Mouse (Mus musculus) neural tube, embryonic 11.5 days (tissue): ENCODE measurements at regions not wholly inside any gene's neighbourhood (a gene's known extent, or its start where the extent isn't known, plus 50 kb on each side); places are given as distances from the start of the nearest gene placed in this dataset.

ENCODE experiments used
- ATAC-seq: fragments of 200-750 bp; cut with Nextera tagmentation; 2 replicates; pipeline ENCODE4 v1.8.0; 2017; ENCODE audit warnings: moderate number of reproducible peaks, mild to moderate bottlenecking, moderate TSS enrichment, moderate library complexity; ENCODE audit not compliant: insufficient read depth, low FRiP score, low TSS enrichment
- DNase-seq: peaks from one replicate; pipeline ENCODE4 v3.0.0-alpha.2; 2015; ENCODE audit warnings: low spot score
- H3K27ac ChIP-seq: fragments of 300-500 bp; sonication (generic); 2 replicates; pipeline ENCODE4 v1.5.1; 2014; ENCODE audit warnings: low read depth, mild to moderate bottlenecking, low read length
- H3K27me3 ChIP-seq: fragments of 300-500 bp; sonication (generic); 2 replicates; pipeline ENCODE4 v1.6.1; 2014; ENCODE audit warnings: mild to moderate bottlenecking, low read length, mixed read lengths; ENCODE audit not compliant: control insufficient read depth, insufficient read depth
- H3K36me3 ChIP-seq: fragments of 300-500 bp; sonication (generic); 2 replicates; pipeline ENCODE4 v1.6.1; 2014; ENCODE audit warnings: mild to moderate bottlenecking, low read length, moderate library complexity, mixed read lengths; ENCODE audit not compliant: control insufficient read depth, insufficient read depth
- H3K4me1 ChIP-seq: fragments of 300-500 bp; sonication (generic); 2 replicates; pipeline ENCODE4 v1.6.1; 2014; ENCODE audit warnings: low read length, mixed read lengths; ENCODE audit not compliant: control insufficient read depth, insufficient read depth
- H3K4me2 ChIP-seq: fragments of 300-500 bp; sonication (generic); 2 replicates; pipeline ENCODE4 v1.6.1; 2014; ENCODE audit warnings: low read depth, mild to moderate bottlenecking, moderate library complexity
- H3K4me3 ChIP-seq: fragments of 300-500 bp; sonication (generic); 2 replicates; pipeline ENCODE4 v1.5.1; 2014; ENCODE audit warnings: low read depth, low read length
- H3K9ac ChIP-seq: fragments of 300-500 bp; sonication (generic); 2 replicates; pipeline ENCODE4 v1.6.1; 2014; ENCODE audit warnings: mild to moderate bottlenecking, low read length
- H3K9me3 ChIP-seq: fragments of 300-500 bp; sonication (generic); 2 replicates; pipeline ENCODE4 v1.6.1; 2016; ENCODE audit warnings: low read length; ENCODE audit not compliant: control insufficient read depth
- WGBS: fragments of 180-500 bp; shearing (Covaris S2); extraction: QIAGEN DNeasy Blood & Tissue Kit; methylation state at CpG from one replicate; pipeline ENCODE4 v1.1.7; 2014; 5-methylcytosine and 5-hydroxymethylcytosine counted together

DNA sequence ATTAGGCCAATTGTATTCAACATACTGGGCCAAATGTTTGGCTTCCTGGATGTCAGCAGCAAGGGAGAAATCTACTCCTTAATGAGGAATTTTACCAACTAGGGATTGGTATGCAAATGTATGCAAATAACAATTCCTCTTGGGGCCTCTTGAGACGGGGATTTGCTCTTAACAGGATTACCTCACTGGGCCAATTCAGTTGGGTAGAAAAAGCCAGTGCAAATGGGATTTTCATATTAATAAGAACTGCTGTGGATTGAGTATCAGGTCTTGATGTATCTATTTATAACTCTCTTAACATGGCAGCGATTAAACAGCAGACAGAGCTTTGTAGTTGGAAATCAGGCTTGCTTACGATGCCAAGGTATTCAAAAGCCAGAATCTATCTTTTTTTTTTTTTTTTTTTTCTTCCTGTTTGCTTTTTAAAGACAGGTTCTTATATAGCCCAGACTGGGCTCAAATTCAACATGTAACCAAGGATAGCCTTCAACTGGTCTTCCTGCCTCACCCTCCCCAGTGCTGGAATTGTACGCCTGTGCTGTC is 95.7 kb upstream of the Fam174b start:
- H3K4me2 ChIP-seq, result no peak overlapping the region
- 0 out of 2 replicates have a peak, but pooled peaks cover 2% of the 10 kb centered on the region for H3K27me3 ChIP-seq
- ATAC-seq (no peak), DNase-seq (no peak)
- H3K9me3 ChIP-seq, result no peaks in the 10 kb centered on the region
- 63% methylated on average over 4 of the region's 4 CpGs for WGBS
- H3K4me1 ChIP-seq, result no peaks in the 10 kb centered on the region
- no peaks in the 10 kb centered on the region for H3K36me3 ChIP-seq
- no peak overlapping the region for H3K27ac ChIP-seq
- no peak overlapping the region for H3K4me3 ChIP-seq
- H3K9ac ChIP-seq, result no peak overlapping the region

GRCm38 (mm10) chr7:73643993-73644335 is 96.1 kb upstream of the Fam174b start:
- DNase-seq (no peak), ATAC-seq (no peak)
- H3K36me3 ChIP-seq, result no peaks in the 10 kb centered on the region
- 0 out of 2 replicates have a peak, but pooled peaks cover 2% of the 10 kb centered on the region for H3K27me3 ChIP-seq
- WGBS, result 65% methylated on average over 10 of the region's 10 CpGs
- H3K4me2 ChIP-seq, result no peak overlapping the region
- H3K9me3 ChIP-seq, result no peaks in the 10 kb centered on the region
- H3K27ac ChIP-seq, result no peak overlapping the region
- no peaks in the 10 kb centered on the region for H3K4me1 ChIP-seq
- no peak overlapping the region for H3K9ac ChIP-seq
- H3K4me3 ChIP-seq, result no peak overlapping the region

DNA sequence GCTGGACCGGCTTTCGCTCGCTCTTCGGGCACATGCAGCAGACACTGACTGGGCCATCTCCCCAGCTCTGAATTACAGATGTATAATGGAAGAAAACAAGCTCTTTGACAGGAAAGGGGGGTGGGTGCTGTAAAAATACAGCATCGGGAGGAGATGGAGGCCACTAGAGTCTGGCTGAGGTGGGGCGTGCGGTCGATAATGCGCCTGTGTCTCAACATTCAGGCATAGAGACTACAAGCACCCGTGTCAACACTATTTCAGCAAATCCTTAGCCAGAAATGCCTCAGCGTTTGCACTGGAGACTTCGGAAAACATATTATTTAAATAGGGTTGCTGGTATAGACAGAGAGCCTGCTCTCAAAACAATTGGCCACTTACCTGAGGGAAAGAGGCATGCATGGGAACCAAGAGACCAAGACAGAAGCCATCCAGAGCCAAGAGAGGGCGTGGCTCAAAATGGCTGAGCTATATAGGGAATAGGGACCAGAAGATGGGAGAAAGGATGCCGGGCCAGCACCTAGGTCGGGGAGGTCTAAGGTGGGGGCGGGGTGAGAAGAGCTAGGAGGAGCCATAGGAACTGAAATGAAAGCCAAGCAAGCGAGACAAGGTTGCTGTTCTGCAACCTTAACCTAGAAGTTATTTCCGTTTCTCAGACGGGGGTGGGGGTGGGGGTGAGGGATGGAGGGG is 96.7 kb upstream of the Fam174b start:
- no peak overlapping the region for H3K4me3 ChIP-seq
- H3K4me2 ChIP-seq, result no peak overlapping the region
- ATAC-seq (no peak), DNase-seq (no peak)
- H3K9me3 ChIP-seq, result no peaks in the 10 kb centered on the region
- WGBS, result 83% methylated on average over 19 of the region's 19 CpGs
- H3K27ac ChIP-seq, result no peak overlapping the region
- no peak overlapping the region for H3K9ac ChIP-seq
- H3K36me3 ChIP-seq, result no peaks in the 10 kb centered on the region
- H3K27me3 ChIP-seq, result 0 out of 2 replicates have a peak, but pooled peaks cover 2% of the 10 kb centered on the region
- no peaks in the 10 kb centered on the region for H3K4me1 ChIP-seq

DNA sequence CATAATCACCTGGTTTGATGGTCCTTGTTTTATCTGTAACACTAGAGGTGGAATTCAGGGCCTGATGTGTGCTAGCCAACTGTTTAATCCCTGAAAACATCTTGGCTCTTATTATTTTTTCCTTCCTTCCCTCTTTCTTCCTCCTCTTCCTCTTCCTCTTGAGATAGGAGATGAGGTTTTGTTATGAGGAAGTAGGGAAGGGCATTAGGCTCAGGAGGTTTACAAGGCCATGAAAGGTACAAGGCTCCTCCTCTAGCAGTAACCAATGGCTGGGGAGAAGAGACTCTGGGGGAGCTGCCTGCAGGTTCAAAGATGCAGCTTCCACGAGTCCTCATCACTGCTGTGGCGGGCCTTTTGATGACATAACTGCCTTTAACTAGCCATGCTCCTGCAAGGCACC is 98.6 kb upstream of the Chd2 start:
- 48% methylated on average over 2 of the region's 2 CpGs for WGBS
- no peak for ATAC-seq
- DNase-seq, result no peak

GRCm38 (mm10) chr7:73637810-73638125 is 96.1 kb upstream of the Chd2 start:
- ATAC-seq (peak; percentile 85), DNase-seq (peak; percentile 78)
- Histone ChIP-seq H3K4me3 (no peak overlapping the region), H3K9ac (no peak overlapping the region), H3K27me3 (peaks cover 5% of the 10 kb centered on the region; the same call in 1 of the 2 replicates), H3K4me2 (no peak overlapping the region), H3K27ac (no peak overlapping the region), H3K4me1 (no peaks in the 10 kb centered on the region), H3K9me3 (no peaks in the 10 kb centered on the region), H3K36me3 (no peaks in the 10 kb centered on the region)
- 23% methylated on average over 4 of the region's 4 CpGs for WGBS

More for the DNA sequence above, 98.6 kb upstream of the Chd2 start:
- Histone ChIP-seq H3K9ac (no peak overlapping the region), H3K27me3 (peaks cover 5% of the 10 kb centered on the region; the same call in 1 of the 2 replicates), H3K4me3 (no peak overlapping the region), H3K4me2 (no peak overlapping the region), H3K36me3 (no peaks in the 10 kb centered on the region), H3K4me1 (no peaks in the 10 kb centered on the region), H3K9me3 (no peaks in the 10 kb centered on the region), H3K27ac (no peak overlapping the region)

DNA sequence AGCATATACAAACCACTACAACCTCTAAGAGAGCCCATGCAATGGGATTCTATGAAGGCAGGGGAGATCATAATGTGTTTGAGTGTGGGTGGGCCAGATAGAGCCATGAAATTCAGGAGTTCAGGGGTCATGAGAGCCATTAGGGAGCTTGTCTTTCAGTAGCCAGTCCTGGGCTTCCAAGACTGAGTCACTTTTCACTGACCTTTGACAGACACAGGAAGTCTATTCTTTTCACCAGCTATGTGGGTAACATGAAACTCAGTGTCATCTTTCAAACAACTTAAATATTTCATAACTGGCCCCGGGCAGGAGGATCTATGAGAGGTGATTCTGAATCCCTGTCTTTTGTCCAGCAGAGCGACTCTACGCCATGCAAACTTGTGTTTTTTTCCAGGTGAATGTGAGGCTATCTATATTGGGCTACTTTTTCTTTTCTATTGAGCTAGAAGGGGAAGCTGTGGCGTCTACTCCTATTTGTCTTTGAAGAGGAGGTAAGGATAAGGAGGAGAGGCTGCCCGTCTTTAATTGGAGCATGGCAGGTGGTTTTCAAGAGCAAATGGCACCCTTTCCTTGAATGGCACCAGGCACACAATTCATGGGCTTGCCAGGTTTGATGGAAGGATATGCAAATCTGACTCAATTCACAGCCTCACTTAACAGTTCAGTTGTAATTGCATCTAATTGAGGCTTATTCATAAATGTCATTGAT is 95.6 kb upstream of the Chd2 start:
- H3K9ac ChIP-seq, result no peak overlapping the region
- 58% methylated on average over 5 of the region's 5 CpGs for WGBS
- no peak overlapping the region for H3K4me2 ChIP-seq
- H3K27me3 ChIP-seq, result peaks cover 5% of the 10 kb centered on the region; the same call in 1 of the 2 replicates
- ATAC-seq (no peak; the same call in 1 of the 2 replicates), DNase-seq (peak; percentile 35)
- H3K36me3 ChIP-seq, result no peaks in the 10 kb centered on the region
- no peak overlapping the region for H3K4me3 ChIP-seq
- no peaks in the 10 kb centered on the region for H3K9me3 ChIP-seq
- H3K4me1 ChIP-seq, result no peaks in the 10 kb centered on the region
- H3K27ac ChIP-seq, result no peak overlapping the region

GRCm38 (mm10) chr7:73635422-73635821 is 93.8 kb upstream of the Chd2 start:
- H3K9me3 ChIP-seq, result no peaks in the 10 kb centered on the region
- DNase-seq (no peak), ATAC-seq (no peak)
- H3K4me1 ChIP-seq, result no peaks in the 10 kb centered on the region
- H3K9ac ChIP-seq, result no peak overlapping the region
- 95% methylated on average over 9 of the region's 9 CpGs for WGBS
- H3K27ac ChIP-seq, result no peak overlapping the region
- H3K36me3 ChIP-seq, result no peaks in the 10 kb centered on the region
- no peak overlapping the region for H3K4me3 ChIP-seq
- H3K4me2 ChIP-seq, result no peak overlapping the region
- peaks cover 5% of the 10 kb centered on the region; the same call in 1 of the 2 replicates for H3K27me3 ChIP-seq

GRCm38 (mm10) chr7:73630790-73631189 is 89.2 kb upstream of the Chd2 start:
- Histone ChIP-seq H3K4me3 (no peak overlapping the region), H3K4me1 (0 out of 2 replicates have a peak, but pooled peaks cover 3% of the 10 kb centered on the region), H3K9ac (no peak overlapping the region), H3K27ac (no peak overlapping the region), H3K36me3 (no peaks in the 10 kb centered on the region), H3K9me3 (no peaks in the 10 kb centered on the region), H3K27me3 (peaks cover 3% of the 10 kb centered on the region; the same call in 1 of the 2 replicates), H3K4me2 (no peak overlapping the region)
- DNase-seq, result peak; percentile 51
- peak; percentile 43 for ATAC-seq
- 45% methylated on average over 7 of the region's 7 CpGs for WGBS

DNA sequence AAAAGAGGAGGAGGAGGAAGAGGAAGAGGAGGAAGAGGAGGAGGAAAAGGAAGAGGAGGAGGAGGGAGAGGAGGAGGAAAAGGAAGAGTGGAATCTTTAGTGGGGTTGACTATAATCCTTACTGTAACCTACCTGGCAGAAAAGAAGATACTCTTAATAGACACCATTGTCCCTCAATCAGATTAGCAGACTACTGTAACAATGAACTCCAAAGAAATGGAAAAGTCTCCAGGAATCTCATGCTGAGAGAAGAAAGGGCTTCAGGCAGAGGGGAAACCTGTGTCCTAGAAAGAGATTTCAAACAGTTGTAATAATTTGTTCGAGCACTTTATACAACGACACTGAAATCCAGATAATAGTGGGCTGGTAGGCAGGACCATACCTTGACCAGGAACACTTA is 87.6 kb upstream of the Chd2 start:
- no peaks in the 10 kb centered on the region for H3K9me3 ChIP-seq
- no peak overlapping the region for H3K9ac ChIP-seq
- ATAC-seq (no peak), DNase-seq (no peak)
- H3K4me1 ChIP-seq, result 0 out of 2 replicates have a peak, but pooled peaks cover 3% of the 10 kb centered on the region
- 93% methylated on average over 2 of the region's 2 CpGs for WGBS
- H3K4me3 ChIP-seq, result no peak overlapping the region
- H3K4me2 ChIP-seq, result no peak overlapping the region
- no peak overlapping the region for H3K27ac ChIP-seq
- H3K27me3 ChIP-seq, result no peaks in the 10 kb centered on the region
- H3K36me3 ChIP-seq, result no peaks in the 10 kb centered on the region
